In the genomic region with DNA sequence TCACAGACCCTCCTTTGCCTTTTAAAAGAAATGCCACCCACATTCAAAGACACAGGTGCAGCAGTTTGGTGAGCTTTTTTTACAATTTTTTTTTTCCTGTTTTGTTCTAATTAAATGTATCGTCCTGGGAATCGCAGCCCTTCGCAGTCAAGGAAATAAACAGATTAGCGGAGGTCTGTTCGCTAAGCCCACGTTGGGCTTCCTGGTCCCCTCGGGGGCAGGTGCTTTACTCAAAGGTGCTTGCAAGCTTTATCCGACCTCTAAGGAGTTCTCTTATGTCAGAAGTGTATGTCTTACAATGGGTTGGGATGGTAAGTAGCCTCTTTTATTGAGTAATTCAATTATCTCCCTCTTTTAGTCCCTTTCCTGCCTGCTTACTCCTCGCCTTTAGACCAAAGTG, we compare ENCODE assay signal across 1 mouse cellular context.
TF ChIP-seq lines count a peak whose summit lies in the region.

No protein-coding gene starts in this region.

TF ChIP-seq in CH12.LX, 34 proteins besides CTCF, POLR2A, EP300 and RAD21 (continued from another document):
- no peak for TF ChIP-seq MAZ (IDR thresholded peaks at IDR 0.05; ENCODE audit: low read depth, low read length)
- no peak for TF ChIP-seq HCFC1 (IDR thresholded peaks at IDR 0.05; ENCODE audit: low read depth, low read length)
- 0 out of 2 replicates have a peak, but pooled peaks have one; percentile 30 for TF ChIP-seq MXI1 (IDR thresholded peaks at IDR 0.05; ENCODE audit: low read depth, low read length)
- TF ChIP-seq SMC3 (IDR thresholded peaks at IDR 0.05; ENCODE audit: low read depth, low read length): no peak
- TF ChIP-seq E2F4 (IDR thresholded peaks at IDR 0.05; ENCODE audit: insufficient replicate concordance, low read depth, low read length): no peak
- no peak for TF ChIP-seq ZKSCAN1 (IDR thresholded peaks at IDR 0.05; ENCODE audit: borderline replicate concordance, low read depth, low read length)
- TF ChIP-seq UBTF (IDR thresholded peaks at IDR 0.05; ENCODE audit: low read depth, low read length): 0 out of 2 replicates have a peak, but pooled peaks have one; percentile 2
- TF ChIP-seq GABPA (IDR thresholded peaks at IDR 0.05; ENCODE audit: insufficient replicate concordance, low read depth, low read length): no peak
- 0 out of 2 replicates have a peak, but pooled peaks have one; percentile 56 for TF ChIP-seq CHD1 (IDR thresholded peaks at IDR 0.05; ENCODE audit: low read depth, low read length)
- TF ChIP-seq MAFK (IDR thresholded peaks at IDR 0.05; ENCODE audit: insufficient replicate concordance, low read length): no peak
- TF ChIP-seq MAX (IDR thresholded peaks at IDR 0.05; ENCODE audit: low read length): no peak
- no peak for TF ChIP-seq ELF1 (IDR thresholded peaks at IDR 0.05; ENCODE audit: low read depth, low read length)
- no peak for TF ChIP-seq BHLHE40 (IDR thresholded peaks at IDR 0.05; ENCODE audit: low read depth, low read length)
- TF ChIP-seq NRF1 (IDR thresholded peaks at IDR 0.05; ENCODE audit: low read depth, low read length): no peak
- TF ChIP-seq SIN3A (IDR thresholded peaks at IDR 0.05; ENCODE audit: low read length): peak; percentile 47; the same call in 1 of the 2 replicates
- 0 out of 2 replicates have a peak, but pooled peaks have one; percentile 23 for TF ChIP-seq TBP (conservative IDR thresholded peaks at IDR 0.05; ENCODE audit: low read depth, low read length)
- no peak for TF ChIP-seq USF1 (IDR thresholded peaks at IDR 0.05; ENCODE audit: low read depth, low read length)
- TF ChIP-seq IRF4 (IDR thresholded peaks at IDR 0.05; ENCODE audit: low read depth, low read length): no peak
- no peak for TF ChIP-seq JUND (conservative IDR thresholded peaks at IDR 0.05; ENCODE audit: low read depth, low read length)
- no peak for TF ChIP-seq TCF12 (IDR thresholded peaks at IDR 0.05; ENCODE audit: low read depth, low read length)
- no peak for TF ChIP-seq PAX5 (IDR thresholded peaks at IDR 0.05; ENCODE audit: low read length)
- no peak for TF ChIP-seq NELFE (IDR thresholded peaks at IDR 0.05; ENCODE audit: low read depth, low read length)
- TF ChIP-seq ZNF384 (IDR thresholded peaks at IDR 0.05; ENCODE audit: low read depth, low read length): no peak
- TF ChIP-seq ZMIZ1 (IDR thresholded peaks at IDR 0.05; ENCODE audit: low read depth, low read length): no peak
- TF ChIP-seq KAT2A (IDR thresholded peaks at IDR 0.05; ENCODE audit: insufficient replicate concordance, low read length): no peak
- TF ChIP-seq USF2 (conservative IDR thresholded peaks at IDR 0.05; ENCODE audit: low read depth, low read length): no peak
